Mouse (Mus musculus) kidney, adult 2 months (tissue): Measurements from ENCODE around the gene Fam24a. TPM values are rescaled to one million over a fixed set of nuclear protein-coding genes. Genes with fewer than 3 reads are reported as not detected.

ENCODE experiments used
- DNase-seq: peaks from one replicate; pipeline ENCODE4 v3.0.0; 2021
- H3K27ac ChIP-seq: fragments of 200-500 bp; 2 replicates; pipeline ENCODE4 v1.5.1; 2012; ENCODE audit warnings: low read depth, low read length, control low read depth, inconsistent platforms; ENCODE audit not compliant: insufficient read depth
- H3K27me3 ChIP-seq: fragments of 200-500 bp; replicated peaks from 2 replicates; pipeline ENCODE4 v1.6.1; 2012; ENCODE audit warnings: mild to moderate bottlenecking, moderate library complexity, low read length, inconsistent platforms; ENCODE audit not compliant: control insufficient read depth, insufficient read depth
- H3K36me3 ChIP-seq: fragments of 200-500 bp; 2 replicates; pipeline ENCODE4 v1.6.1; 2012; ENCODE audit warnings: mild to moderate bottlenecking, moderate library complexity, low read length, inconsistent platforms; ENCODE audit not compliant: control insufficient read depth, insufficient read depth
- H3K4me1 ChIP-seq: fragments of 200-500 bp; 2 replicates; pipeline ENCODE4 v1.6.1; 2011; ENCODE audit warnings: low read length; ENCODE audit not compliant: control insufficient read depth, insufficient read depth
- H3K4me3 ChIP-seq: fragments of 200-500 bp; 2 replicates; pipeline ENCODE4 v1.5.1; 2011; ENCODE audit warnings: mild to moderate bottlenecking, low read depth, low read length, control low read depth; ENCODE audit not compliant: insufficient read depth
- CTCF ChIP-seq: fragments of 200-500 bp; conservative IDR thresholded peaks from 2 replicates; pipeline ENCODE4 v1.5.1; 2011; ENCODE audit warnings: low read depth, mild to moderate bottlenecking, control low read depth, low read length, moderate library complexity, mixed read lengths; ENCODE audit not compliant: insufficient read depth, insufficient read length
- POLR2A ChIP-seq: fragments of 200-500 bp; IDR thresholded peaks from one replicate; pipeline ENCODE4 v1.6.1; 2011; ENCODE audit warnings: low read depth, low read length, control low read depth
- WGBS: fragments of 180-500 bp; shearing (Covaris S2); methylation state at CpG from one replicate; pipeline ENCODE4 v1.1.7; 2018; 5-methylcytosine and 5-hydroxymethylcytosine counted together
- polyA plus RNA-seq: library from polyadenylated mRNA; depleted of rRNA; stranded (reverse); fragments of >200 nt; gene quantifications from 2 replicates; pipeline ENCODE4 v1.2.3, GENCODE M21; 2012

Gene Fam24a
- polyA plus RNA-seq, 1 experiment = not detected

DNA sequence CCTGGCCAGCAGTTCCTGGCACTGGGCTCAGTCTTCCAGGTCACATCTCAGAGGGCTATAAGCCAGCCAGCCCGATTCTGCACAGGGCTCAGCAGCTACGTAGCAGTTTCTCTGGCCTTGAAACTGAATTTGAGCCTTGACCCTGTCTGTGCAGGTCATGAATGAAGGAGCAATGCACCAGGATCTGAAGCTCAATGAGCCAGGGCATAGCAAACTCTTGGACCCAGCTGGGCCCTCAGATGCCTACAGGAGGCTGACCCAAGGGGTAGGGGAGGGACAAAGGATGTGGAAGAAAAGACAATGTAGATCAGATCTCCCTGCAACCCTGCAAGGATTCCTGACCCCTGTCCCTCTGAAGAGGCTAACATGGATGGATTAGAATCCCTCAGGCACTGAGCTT is 11.5 kb upstream of the Fam24a start, which contains the start of gene Cuzd1:
Gene Cuzd1, minus strand, starts transcription at position 101 of the 400 bp plus-strand sequence.
- DNase-seq = no peak
- Histone ChIP-seq H3K4me3 (no peak within 1 kb of the TSS), H3K36me3 (no peaks in the 10 kb centered on the region), H3K27ac (no peak within 1 kb of the TSS), H3K27me3 (no peaks in the 10 kb centered on the region), H3K4me1 (no peaks in the 10 kb centered on the region)
- 50% methylated on average over 2 of the region's 2 CpGs for whole genome bisulfite sequencing
- TF ChIP-seq CTCF = no peak

DNA sequence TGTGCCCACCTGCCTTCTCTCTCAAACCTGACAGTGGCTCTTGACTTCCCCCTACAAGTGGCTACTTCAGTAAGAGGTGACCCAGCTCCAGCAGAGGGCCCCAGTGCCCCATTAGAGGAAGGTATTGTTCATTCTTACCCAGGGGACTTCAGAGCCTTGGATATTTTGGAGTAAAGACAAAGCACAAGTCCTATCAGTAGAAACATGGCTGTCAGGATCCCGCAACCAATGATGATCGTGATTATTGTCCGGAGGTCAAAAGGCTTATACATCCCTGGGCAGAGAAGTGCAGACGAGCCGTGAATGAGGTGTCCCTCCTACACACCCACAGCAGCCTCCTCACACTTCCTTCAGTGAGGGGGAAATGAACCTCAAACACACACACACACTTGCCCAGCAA is 6.6 kb upstream of the Fam24a start:
- no peak for TF ChIP-seq CTCF
- TF ChIP-seq POLR2A = no peak
- Histone ChIP-seq H3K27ac (no peak overlapping the region), H3K27me3 (no peaks in the 10 kb centered on the region), H3K4me1 (no peaks in the 10 kb centered on the region), H3K4me3 (no peak overlapping the region), H3K36me3 (no peaks in the 10 kb centered on the region)
- DNase-seq = no peak
- WGBS = 82% methylated on average over 5 of the region's 5 CpGs

GRCm38 (mm10) chr7:131329416-131329815 is 4.2 kb upstream of the Fam24a start, which contains the start of gene Fam24b:
Fam24b (minus strand) TSS chr7:131329516.
- no peaks in the 10 kb centered on the region for H3K36me3 ChIP-seq
- no peaks in the 10 kb centered on the region for H3K4me1 ChIP-seq
- WGBS = 95% methylated on average over 5 of the region's 5 CpGs
- TF ChIP-seq CTCF (no peak), POLR2A (no peak)
- no peak within 1 kb of the TSS for H3K4me3 ChIP-seq
- no peaks in the 10 kb centered on the region for H3K27me3 ChIP-seq
- no peak within 1 kb of the TSS for H3K27ac ChIP-seq
- DNase-seq = no peak

GRCm38 (mm10) chr7:131331688-131332087 is 2.0 kb upstream of the Fam24a start:
- DNase-seq = no peak
- Histone ChIP-seq H3K36me3 (no peaks in the 10 kb centered on the region), H3K27ac (no peak overlapping the region), H3K4me1 (no peaks in the 10 kb centered on the region), H3K27me3 (no peaks in the 10 kb centered on the region), H3K4me3 (no peak overlapping the region)
- WGBS = 67% methylated on average over 2 of the region's 2 CpGs
- TF ChIP-seq CTCF (no peak), POLR2A (no peak)

GRCm38 (mm10) chr7:131337502-131338068 is 3.9 kb downstream of the Fam24a start:
- no peaks in the 10 kb centered on the region for H3K4me1 ChIP-seq
- no peak overlapping the region for H3K4me3 ChIP-seq
- 71% methylated on average over 8 of the region's 8 CpGs for WGBS
- no peak for DNase-seq
- H3K36me3 ChIP-seq = no peaks in the 10 kb centered on the region
- no peaks in the 10 kb centered on the region for H3K27me3 ChIP-seq
- H3K27ac ChIP-seq = no peak overlapping the region
- no peak for TF ChIP-seq CTCF
- TF ChIP-seq POLR2A = no peak

GRCm38 (mm10) chr7:131345856-131346541 is 12.3 kb downstream of the Fam24a start:
- H3K27ac ChIP-seq = no peak overlapping the region
- H3K36me3 ChIP-seq = peaks cover 3% of the 10 kb centered on the region

GRCm38 (mm10) chr7:131356105-131356504 is 22.4 kb downstream of the Fam24a start:
- Histone ChIP-seq H3K4me3 (no peak overlapping the region), H3K27ac (no peak overlapping the region), H3K27me3 (no peaks in the 10 kb centered on the region), H3K4me1 (no peaks in the 10 kb centered on the region), H3K36me3 (peaks cover 3% of the 10 kb centered on the region)
- no peak for TF ChIP-seq CTCF
- TF ChIP-seq POLR2A = no peak
- WGBS = 96% methylated on average over 13 of the region's 13 CpGs
- no peak for DNase-seq

More at GRCm38 (mm10) chr7:131345856-131346541, 12.3 kb downstream of the Fam24a start:
- DNase-seq = no peak
- H3K4me3 ChIP-seq = no peak overlapping the region
- H3K27me3 ChIP-seq = no peaks in the 10 kb centered on the region
- TF ChIP-seq CTCF (no peak), POLR2A (no peak)
- H3K4me1 ChIP-seq = no peaks in the 10 kb centered on the region
- 70% methylated on average over 7 of the region's 7 CpGs for WGBS
